Mouse (Mus musculus): ENCODE data around the gene Mybph.

Gene Mybph

DNA sequence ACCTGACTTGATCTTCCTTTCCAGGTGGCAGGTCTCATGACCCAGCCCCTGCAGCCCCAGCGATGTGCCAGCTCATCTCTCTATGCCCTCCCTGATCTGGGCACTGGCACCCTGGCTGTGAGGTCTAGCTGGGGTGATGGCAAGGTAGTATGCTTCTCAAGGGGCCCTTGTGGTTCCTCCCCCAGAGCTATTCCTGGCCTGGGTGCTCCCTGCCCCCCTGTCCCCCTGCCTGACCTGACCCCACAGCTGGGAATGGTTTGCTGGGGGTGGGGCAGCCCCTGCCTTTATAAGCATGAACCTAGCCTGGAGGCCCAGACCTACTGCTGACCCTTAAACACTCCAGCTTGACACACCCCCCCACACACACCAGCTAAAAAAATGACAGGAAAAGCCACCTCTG lies at the start of gene Mybph:
Gene Mybph (plus strand): TSS at position 323 of the 400 bp plus-strand sequence.
- no peak for ATAC-seq (ENCODE audit: low TSS enrichment)

DNA sequence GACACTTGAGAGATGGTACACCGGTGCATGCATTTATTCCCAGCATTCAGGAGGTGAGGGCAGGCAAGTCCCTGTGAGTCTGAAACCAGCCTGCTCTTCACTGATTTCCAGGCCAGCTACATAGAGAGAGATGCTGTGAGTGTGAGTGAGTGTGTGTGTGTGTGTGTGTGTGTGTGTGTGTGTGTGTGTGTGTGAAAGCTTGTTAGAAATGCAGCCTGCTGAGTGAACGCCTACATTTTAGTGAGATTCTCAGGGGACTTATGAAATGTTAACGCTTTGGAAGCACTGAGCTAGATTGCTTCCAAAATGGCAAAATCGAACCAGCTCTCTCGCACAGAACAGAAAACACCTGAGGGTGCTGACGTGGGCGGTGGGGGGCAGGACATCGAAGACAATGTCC lies 47.2 kb upstream of the Mybph start:
- ATAC-seq (ENCODE audit: low TSS enrichment), result peak; percentile 78

DNA sequence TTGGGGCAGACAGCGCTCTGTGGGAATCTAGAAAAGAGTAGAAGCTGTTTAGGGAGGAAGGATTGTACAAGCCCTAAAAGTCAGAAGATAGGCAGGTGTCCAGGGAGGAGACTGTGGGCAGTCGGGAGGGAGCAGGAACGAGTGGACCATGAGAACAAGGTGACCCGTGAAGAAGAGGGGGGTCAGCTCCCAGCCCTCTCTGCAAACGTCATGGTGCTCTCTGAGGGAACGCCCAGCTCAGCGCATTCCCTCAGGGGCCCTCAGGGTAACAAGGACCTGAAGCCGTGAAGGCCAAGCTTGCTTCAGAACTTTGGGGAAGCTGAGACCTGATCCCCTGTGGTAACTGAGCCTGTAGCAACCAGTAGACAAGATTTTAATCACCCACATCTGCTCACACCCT lies 43.2 kb upstream of the Mybph start:
- no peak for ATAC-seq (ENCODE audit: low TSS enrichment)

DNA sequence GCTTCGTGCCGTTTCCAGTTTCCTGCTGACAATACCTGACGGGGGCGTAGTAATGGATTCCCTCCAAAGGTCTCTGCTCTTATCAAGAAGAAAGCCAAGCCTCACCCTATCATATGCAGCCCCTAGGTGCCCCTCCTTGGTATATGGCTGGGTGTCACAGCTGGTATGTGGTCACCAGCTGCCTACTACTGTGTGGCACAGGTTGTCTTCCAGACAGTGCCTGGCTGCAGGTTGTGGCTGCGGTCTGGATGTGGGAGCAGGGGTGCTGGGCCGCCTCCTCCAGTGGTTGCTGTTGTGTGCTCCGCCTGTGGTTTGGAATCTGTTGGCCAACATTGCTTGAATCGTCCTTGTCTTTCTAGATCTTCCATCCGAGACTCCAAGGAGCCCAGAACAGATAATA lies 42.5 kb upstream of the Mybph start:
- ATAC-seq (ENCODE audit: low TSS enrichment), result no peak

DNA sequence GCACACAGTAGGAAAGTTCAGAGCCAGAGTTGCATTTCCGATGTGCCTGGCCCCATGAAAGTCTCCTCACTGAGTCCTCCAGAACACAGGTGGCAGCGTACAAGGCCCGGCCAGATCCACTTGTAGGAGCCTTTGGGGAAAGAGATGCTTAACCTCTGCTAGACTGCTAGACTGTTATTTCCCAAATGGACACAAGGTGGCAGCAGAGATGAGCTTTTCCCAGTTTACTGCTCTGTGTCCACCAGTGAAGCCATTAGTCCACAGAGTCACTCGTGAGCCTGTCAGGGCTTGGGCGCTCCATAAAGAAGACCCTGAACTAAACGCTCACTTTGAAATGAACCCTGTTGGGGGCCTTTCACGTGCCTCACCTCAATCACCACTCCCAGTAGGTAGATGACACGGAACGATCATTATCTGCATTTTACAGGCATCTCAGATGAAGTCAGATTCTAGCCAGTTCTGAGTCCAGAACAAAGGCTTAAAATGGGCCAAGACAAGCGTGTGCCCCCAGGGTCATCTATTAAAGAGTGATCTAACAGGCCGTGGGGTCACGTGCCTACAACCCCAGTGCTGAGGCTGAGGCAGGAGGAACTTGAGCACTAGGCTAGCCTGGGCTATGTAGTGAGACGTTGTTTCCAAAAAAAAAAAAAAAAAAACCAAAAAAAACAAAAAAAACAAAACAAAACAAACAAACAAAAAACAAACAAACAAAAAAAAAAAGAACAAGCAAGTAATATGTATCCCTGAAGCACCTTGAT lies 41.4 kb upstream of the Mybph start:
- peak; percentile 84 for ATAC-seq (ENCODE audit: low TSS enrichment)

DNA sequence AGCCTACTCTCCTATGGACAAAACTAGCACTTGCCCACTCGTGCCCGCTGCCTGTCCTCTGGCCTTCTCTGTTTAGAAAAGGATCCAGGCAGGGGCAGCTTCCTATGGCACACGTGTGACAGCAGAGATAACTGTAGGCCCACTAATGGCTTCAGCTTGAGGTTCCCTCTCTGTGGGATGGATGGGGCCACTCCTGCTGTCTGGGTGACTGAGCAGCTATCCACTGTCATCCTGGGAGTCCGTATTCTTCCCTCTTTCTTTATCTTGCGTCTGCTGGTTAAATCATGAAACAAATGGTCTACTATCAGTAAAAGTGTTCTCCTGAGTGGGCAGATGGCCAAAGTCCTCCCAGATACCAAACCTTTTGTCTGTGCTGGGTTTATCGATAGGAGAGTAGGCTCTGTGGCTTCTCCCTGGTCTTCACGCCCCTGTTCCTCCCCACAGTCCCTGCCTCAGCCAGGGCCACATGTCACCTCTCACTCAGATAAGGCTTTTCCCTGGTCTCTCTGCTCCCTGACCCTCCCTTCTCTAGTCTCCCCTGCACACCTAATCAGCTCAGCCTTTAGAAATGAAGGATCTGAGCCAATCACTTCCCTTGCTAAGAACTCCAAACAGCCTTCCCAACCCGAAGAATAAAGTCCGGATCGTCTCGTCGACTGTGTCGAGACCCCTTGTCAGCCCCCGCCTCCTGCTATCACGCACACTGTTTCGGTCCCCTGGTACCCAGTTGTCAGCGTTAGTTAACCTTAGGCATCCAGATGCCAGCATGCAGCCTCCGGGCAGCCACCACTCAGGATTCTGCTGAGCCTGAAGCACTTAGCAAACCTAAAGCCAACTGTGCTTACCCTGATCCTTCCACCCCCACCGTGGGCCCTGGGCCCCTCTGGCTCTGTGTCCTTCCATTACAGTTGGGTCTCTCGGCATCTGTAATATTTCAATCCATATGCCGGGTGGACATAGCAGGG lies 40.3 kb upstream of the Mybph start:
- no peak for ATAC-seq (ENCODE audit: low TSS enrichment)

DNA sequence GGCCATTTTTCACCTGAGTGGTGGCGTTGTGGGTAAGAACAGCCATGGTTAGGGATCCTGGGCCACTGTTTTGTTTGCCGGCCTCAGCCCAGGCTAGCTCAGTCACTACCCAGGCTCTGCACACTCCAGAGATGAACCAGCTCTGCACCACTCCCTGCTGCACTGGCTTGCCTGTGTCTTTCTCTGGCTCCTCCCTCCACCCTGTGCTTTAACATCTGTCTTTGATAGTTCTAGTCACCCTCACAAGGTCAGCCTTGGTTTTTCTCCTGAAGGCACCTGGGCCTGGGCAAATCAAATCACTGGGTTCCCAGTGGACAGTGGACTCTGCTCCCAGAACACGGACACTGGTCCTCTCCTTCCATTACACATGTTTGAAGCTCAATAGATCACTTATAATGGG lies 39.1 kb upstream of the Mybph start:
- no peak for ATAC-seq (ENCODE audit: low TSS enrichment)

DNA sequence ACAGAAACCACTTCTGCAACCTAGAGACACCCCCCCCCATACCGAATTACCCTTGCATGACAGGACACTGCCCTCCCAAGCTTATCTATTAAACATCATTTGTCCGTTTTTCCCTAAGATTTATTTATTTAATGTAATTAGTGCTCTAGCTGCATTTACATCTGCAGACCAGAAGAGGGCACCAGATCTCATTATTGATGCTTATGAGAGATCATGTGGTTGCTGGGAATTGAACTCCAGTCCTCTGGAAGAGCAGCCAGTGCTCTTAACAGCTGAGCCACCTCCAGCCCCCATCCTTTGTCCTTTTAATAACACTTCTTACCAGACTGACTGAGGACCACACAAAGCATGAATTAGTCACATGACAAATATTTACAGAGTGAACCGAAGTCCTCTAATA lies 38.6 kb upstream of the Mybph start:
- ATAC-seq (ENCODE audit: low TSS enrichment), result no peak

DNA sequence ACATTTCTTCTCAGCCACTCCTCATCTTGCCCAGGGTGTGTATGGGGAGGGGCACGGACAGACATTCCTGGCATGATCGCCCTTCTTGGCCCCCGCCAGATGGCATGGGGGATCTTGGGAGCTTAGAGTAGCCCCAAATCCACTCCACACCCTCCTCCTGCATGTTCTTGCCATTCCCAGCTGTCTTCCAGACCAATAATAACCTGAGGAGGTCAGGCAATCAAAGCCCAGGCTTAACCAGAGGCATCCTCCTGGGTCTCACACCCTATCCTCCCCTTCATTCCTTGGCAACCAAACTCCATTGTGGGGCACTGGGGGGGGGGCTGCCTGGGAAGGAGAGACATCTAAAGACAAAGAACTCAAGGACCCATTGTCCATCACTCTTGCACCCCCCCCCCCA lies 32.8 kb upstream of the Mybph start:
- ATAC-seq (ENCODE audit: low TSS enrichment), result no peak

DNA sequence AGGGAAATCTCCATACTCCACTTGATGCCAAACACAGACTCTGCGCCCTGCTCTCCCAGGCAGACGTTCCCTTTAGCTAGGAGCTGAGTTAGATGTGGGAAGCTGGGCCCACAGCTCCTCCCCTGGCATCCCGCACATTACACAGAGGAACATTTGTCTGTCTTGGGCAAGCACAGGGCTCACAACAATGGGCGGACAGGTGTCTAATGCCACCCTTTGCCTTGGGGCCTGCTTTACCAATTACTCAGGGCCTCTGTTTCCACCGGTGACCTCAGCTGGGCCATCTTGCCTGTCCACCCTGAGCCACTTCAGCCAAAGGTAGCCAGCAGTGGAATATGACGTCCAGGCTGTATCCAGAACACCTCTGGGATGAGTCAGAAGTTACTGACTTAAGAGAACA lies 31.8 kb upstream of the Mybph start:
- no peak for ATAC-seq (ENCODE audit: low TSS enrichment)

DNA sequence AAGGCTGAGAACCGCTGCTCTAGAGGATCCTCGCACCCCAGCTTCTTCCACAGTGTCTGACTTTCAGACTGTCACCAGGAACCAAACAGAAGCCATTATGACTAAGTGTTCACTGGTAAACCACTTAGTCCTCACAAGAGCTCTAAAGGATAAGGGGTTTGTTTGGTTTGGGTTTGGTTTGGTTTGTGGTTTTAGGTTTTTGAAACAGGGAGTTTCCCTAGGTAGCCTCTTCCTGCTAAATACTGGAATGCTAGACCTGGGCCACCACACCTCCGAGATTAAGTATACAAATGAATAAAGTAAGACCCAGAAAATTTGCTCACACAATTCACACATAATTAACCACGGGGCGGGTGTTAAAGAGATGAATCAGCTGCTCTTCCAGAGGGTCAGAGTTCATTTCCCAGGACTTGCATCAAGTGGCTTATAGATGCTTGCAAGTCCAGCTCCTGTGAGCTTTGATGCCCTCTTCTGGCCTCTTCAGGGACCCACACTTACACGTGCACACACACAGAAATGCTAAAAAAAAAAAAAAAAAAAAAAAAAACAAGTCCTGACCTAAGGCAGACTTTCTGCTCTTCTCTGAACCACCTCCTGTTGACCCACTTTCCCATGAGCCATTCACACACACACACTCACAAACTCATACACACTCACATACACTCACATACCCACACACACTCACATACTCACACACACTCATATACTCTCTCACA lies 30.6 kb upstream of the Mybph start:
- no peak for ATAC-seq (ENCODE audit: low TSS enrichment)

DNA sequence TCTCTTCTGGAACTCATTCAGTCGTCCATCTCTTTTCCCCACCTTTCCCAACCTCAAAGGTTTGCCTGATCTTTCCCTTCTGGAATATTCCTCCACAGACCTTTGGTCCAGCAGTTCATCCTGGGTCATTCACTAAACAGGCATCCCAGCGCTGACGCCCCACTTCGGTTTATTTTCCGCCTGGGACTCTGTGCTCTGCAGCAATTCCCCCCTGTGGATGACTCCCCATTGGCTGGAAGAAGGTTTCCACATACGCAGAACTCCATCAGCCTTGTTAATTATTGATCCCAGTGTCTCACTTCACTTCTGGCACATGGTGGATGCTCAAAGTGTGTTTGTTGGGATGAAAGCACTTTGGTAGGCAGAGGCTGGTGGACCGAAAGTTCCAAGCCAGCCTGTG lies 29.8 kb upstream of the Mybph start:
- ATAC-seq (ENCODE audit: low TSS enrichment), result no peak

DNA sequence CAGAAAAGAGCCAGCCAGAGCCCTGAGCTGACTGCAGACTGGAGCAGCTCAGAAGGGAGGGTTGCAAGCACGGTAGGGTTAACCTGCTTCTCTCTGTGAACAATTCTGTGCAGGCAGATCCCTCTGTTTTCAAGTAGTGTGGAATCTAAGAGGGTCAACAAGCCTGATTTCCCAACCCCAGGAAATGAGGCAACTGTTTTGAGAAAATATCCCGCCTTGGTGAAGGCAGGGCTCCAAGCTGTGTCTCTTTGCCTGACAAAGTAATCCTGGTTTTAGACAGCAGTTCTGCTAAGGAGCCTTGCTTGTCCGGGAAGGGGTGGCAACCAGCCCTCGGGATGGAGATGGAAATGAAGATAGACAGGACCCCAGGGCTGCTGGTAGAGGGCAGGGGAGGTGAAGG lies 28.8 kb upstream of the Mybph start:
- no peak for ATAC-seq (ENCODE audit: low TSS enrichment)

DNA sequence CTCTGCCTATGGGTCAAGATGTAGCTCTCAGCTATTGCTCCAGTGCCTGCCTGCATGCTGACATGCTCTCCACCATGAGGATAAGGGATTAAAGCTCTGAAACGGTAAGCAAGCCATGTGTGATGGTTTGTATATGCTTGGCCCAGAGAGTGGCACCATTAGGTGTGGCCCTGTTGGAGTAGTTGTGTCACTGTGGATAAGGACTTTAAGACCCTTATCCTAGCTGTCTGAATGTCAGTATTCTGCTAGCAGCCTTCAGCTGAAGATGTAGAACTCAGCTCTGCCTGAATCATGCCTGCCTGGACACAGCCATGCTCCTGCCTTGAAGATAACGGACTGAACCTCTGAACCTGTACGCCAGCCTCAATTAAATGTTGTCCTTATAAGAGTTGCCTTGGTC lies 26.7 kb upstream of the Mybph start:
- no peak for ATAC-seq (ENCODE audit: low TSS enrichment)

DNA sequence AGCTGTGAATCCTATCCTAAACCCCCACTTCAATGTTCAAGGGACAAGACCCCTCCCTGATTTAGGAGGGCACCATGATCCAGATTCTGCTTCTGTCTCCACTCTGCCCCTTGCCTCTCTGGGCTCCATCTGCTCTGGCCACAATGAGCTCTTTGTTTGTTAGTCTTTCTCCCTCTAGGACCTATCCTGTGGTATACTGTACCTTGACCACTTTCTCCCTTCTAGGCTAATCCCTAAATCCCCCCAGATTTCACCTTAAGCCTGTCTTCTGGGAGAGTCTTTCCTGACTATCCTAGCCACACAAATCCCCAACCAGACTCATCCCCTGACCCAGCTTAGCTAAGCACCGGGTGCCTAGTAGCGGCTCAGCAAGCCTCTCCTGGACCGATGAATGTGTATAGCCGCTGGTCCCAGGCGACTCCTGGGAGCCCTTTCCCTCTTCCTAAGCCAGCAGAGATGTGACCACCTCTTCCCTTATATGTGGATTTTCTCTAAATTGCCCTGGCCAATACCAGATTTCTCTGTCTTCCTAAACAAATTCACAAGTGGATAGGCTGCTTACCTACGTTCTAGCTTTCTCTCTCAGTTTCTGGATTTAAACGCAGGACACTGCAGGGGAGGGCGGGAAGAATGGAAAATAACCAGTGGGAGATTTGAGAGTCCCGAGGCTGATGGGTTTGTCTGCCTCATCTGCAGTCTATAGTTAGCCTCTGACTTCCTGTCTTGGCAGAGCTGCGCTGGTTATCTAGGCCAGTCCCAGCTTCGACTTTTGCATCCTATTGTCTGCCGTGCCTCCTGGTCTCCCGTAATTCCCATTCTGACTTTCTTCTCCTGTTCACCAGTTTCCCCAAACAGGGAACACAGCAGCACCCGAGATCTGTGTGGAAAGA lies 25.6 kb upstream of the Mybph start:
- peak; percentile 95 for ATAC-seq (ENCODE audit: low TSS enrichment)

DNA sequence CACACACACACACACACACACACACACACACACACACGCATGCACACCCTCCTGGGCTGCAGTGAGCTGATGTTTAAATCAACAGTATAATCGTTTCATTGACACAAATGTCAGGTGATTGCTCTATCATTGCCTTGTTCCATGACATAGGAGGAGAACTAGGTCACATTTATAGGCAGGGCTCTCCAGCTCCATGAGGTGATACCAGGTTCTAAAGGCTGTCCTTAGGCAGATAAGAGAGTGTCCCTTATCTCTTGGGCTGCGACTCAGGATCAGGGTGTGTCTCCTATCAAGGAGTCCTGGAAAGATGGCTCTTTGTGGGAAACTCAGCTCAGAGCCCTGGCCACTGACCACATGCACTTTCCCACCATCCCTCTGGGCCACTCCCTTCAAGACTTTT lies 24.7 kb upstream of the Mybph start:
- ATAC-seq (ENCODE audit: low TSS enrichment), result no peak

DNA sequence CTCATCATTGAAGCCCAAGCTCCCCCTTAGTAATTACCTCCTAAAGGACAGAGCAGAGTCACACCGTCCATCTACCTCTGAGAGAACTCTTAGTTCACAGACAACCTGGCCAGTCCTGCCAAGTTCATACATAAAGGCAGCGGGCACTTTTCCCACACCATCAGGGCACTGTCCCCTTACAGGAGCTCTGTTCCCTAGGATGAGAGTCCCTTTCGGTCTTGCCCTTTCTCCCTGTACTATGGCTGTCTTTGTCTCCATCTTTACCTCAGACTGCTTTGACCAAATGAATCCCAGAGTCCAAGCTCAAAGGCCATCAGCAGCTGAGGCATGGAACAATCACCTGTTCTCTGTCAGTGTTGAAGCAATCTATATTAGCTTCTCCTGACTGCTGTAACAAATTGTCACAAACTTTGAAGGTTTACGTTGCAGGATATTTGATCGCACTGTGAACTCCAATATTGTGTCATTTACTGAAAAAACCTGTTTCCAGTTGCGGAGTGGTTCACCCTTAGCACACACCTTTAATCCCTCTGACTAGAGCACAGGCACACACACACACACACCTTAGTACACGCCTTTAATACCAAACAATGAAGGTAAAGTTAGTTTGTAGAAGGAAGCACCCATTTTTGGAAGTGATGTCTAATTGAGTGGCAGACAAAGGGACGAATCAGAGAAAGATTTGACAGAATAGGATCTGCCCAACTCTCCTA lies 24.1 kb upstream of the Mybph start:
- ATAC-seq (ENCODE audit: low TSS enrichment), result no peak

DNA sequence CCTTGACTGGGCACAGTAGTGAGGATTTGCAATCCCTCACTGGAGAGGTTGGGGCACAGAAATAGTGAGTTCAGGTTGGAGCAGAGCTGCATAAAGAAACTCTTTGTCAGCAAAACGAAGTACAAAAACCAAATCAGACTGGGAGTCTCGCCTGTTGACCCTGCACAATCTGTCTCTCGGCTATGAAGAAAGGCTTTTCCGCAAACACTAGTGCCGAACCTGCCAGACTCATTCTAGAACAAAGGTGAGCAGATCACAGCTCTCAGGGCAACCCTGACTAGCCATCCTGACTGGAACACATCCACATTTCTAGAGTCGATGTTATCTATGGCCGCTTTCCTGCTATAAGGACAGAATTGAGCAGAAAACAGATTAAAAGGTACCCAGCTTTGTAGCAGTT lies 20.2 kb upstream of the Mybph start:
- ATAC-seq (ENCODE audit: low TSS enrichment), result no peak

DNA sequence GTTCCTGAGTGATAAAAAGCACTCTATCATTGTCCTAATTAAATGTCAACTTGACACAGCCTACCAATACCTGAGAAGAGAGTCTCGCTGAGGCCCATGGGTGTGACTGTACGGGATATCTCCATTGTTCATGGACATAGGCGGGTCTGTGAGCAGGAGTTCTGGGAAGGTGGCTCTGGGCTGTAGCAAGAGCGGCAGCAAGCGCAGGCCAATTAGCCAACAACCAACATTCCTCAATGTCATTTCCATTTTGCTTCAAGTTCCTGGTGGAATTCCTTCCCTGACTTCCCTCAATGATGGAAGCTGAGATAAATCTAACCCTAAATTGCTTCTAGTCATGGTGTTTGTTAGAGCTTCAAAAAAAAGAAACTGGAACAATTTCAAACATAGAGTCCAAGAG lies 15.3 kb upstream of the Mybph start:
- no peak for ATAC-seq (ENCODE audit: low TSS enrichment)

DNA sequence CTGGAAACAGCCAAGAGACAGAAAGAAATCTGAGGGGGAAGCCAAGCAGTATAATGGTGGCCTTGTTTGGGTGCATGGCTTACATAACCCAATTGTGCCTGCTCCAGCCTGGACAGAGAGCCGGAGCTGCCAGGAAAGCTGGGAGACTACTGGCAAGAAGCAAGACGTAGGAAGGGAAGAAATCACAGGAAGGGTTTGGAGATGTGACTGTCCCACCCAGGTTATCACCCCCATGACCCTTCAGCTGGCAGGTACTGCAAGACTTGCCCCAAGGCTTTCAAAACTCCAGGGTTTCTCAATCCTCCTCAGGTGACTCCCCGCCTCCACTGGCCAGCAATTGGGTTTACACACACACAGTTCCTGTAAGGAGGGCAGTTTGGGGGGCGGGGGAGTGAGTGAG lies 11.2 kb upstream of the Mybph start, which contains the start of gene Chil1:
Gene Chil1 (plus strand): TSS at position 152 of the 400 bp plus-strand sequence.
- ATAC-seq (ENCODE audit: low TSS enrichment), result peak; percentile 78

DNA sequence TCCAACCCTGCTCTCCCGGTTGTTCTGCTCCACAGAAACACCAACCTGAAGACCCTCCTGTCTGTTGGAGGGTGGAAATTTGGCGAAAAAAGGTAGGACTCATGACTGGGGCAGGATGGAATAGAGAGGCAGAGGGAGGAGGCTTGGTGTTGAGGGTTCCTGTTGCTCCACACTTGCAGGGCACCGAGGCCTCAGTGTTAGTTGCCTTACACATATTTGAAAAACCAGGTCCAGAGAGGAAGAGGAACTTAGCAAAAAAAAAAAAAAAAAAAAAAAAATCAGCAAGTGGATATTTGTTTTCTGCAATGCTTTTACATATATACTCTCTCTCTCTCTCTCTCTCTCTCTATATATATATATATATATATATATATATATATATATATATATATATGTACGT lies 9.2 kb upstream of the Mybph start:
- no peak for ATAC-seq (ENCODE audit: low TSS enrichment)

All from frontal cortex, adult (tissue).